Mouse (Mus musculus) forebrain, embryonic 13.5 days (tissue): ENCODE data around the gene Hectd4. TPM values are rescaled to one million over a fixed set of nuclear protein-coding genes. Genes with fewer than 3 reads are reported as not detected.

Experiments used
- ATAC-seq: fragments of 200-750 bp; cut with Nextera tagmentation; 2 replicates; pipeline ENCODE4 v1.8.0; 2017
- H3K27ac ChIP-seq: fragments of 300-500 bp; sonication (generic); 2 replicates; pipeline ENCODE4 v1.5.1; 2015; ENCODE audit warnings: inconsistent platforms, mild to moderate bottlenecking, moderate library complexity
- H3K27me3 ChIP-seq: fragments of 300-500 bp; sonication (generic); 2 replicates; pipeline ENCODE4 v1.6.1; 2015; ENCODE audit warnings: mild to moderate bottlenecking, inconsistent platforms
- H3K36me3 ChIP-seq: fragments of 300-500 bp; sonication (generic); 2 replicates; pipeline ENCODE4 v1.6.1; 2015; ENCODE audit warnings: mild to moderate bottlenecking, inconsistent platforms; ENCODE audit not compliant: poor library complexity, severe bottlenecking
- H3K4me1 ChIP-seq: fragments of 300-500 bp; sonication (generic); 2 replicates; pipeline ENCODE4 v1.6.1; 2015; ENCODE audit warnings: inconsistent platforms
- H3K4me2 ChIP-seq: fragments of 300-500 bp; sonication (generic); 2 replicates; pipeline ENCODE4 v1.6.1; 2015; ENCODE audit warnings: inconsistent platforms, mild to moderate bottlenecking, moderate library complexity
- H3K4me3 ChIP-seq: fragments of 300-500 bp; sonication (generic); 2 replicates; pipeline ENCODE4 v1.5.1; 2015; ENCODE audit warnings: mild to moderate bottlenecking, inconsistent platforms
- H3K9ac ChIP-seq: fragments of 300-500 bp; sonication (generic); 2 replicates; pipeline ENCODE4 v1.6.1; 2015; ENCODE audit warnings: mild to moderate bottlenecking, inconsistent platforms
- H3K9me3 ChIP-seq: fragments of 300-500 bp; sonication (generic); replicated peaks from 2 replicates; pipeline ENCODE4 v1.6.1; 2016; ENCODE audit warnings: inconsistent platforms
- WGBS: fragments of 180-500 bp; shearing (Covaris S2); methylation state at CpG from one replicate; pipeline ENCODE4 v1.1.7; 2015; 5-methylcytosine and 5-hydroxymethylcytosine counted together
- polyA plus RNA-seq: library from polyadenylated mRNA; unstranded; fragments of >200 nt; fragmentation: Nextera tagmentation; extraction: Ambion mirVana; gene quantifications from 2 replicates; pipeline ENCODE4 v1.2.1, GENCODE M21; 2015

Hectd4 gene
- 12.6 and 13.4 TPM in 2 replicates for polyA plus RNA-seq

DNA sequence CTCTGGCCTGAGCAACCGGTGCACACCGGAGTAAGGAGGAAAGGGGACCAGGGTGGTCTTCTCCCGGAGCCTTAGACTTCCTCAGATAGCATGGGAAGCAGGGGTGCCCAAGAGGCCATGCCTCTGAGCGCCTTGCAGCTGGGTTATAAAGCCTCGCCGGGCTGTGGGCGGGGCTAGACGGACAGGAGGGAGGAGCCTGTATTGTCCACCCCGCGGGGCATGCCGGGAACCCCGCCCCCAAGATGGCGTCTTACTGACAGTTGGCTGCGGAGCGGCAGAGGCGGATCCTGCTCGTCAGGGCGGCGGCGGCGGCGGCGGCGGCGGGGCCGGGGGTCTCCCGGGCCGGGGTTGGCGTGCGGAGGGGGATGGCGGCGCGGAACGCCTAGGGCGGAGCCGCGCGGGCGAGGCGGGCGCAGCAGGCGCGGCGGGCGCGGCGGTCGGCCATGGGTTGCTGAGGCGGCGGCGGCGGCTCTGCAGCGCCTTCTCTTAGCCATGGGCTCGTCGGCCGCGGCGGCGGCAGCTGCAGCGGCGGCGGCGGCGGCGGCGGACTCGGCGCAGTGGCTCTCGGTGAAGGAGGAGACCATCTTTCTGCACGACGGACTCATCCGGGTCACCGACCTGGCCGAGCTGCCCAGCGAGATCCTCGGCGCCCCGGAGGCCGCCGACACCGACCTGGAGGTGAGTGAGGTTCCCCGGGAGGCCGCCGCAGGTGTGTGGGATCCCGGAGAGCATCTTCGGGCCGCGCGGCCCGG is at the start of gene Hectd4:
Gene Hectd4 (plus strand): TSS at position 240 of the 752 bp plus-strand sequence.
- Histone ChIP-seq H3K36me3 (0 out of 2 replicates have a peak, but pooled peaks cover 4% of the 10 kb centered on the region), H3K27ac (peak within 1 kb of the TSS; percentile 95), H3K4me2 (peak within 1 kb of the TSS; percentile 88), H3K9me3 (no peaks in the 10 kb centered on the region), H3K4me3 (peak within 1 kb of the TSS; percentile 96), H3K27me3 (no peaks in the 10 kb centered on the region), H3K9ac (peak within 1 kb of the TSS; percentile 96), H3K4me1 (peaks cover 26% of the 10 kb centered on the region)
- peak; percentile 88 for ATAC-seq
- WGBS = under 1% methylated on average over 40 of the region's 90 CpGs

DNA sequence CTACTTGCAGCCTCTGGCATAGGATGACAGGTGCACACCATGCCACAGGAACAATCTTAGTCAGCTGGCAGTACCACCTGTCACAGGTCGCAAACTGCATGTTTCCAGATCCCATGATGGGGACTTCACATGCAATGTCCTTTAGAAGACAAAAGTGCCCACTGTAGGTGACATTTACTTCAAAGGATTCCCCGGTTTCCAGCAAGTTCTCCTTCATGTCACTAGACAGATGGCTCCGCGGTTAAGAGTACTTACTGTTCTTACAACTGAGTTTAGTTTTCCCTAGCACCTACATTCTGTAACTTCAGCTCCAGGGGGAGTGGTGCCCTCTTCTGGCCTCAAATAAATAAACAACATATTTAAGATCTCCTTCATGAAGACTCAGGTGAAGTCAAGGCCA is 47.2 kb upstream of the Hectd4 start:
- Histone ChIP-seq H3K4me1 (no peaks in the 10 kb centered on the region), H3K9ac (no peak overlapping the region), H3K27ac (no peak overlapping the region), H3K9me3 (no peaks in the 10 kb centered on the region), H3K27me3 (no peaks in the 10 kb centered on the region), H3K4me3 (no peak overlapping the region), H3K36me3 (peaks cover 30% of the 10 kb centered on the region), H3K4me2 (no peak overlapping the region)
- no peak for ATAC-seq
- 88% methylated on average over 4 of the region's 4 CpGs for WGBS

DNA sequence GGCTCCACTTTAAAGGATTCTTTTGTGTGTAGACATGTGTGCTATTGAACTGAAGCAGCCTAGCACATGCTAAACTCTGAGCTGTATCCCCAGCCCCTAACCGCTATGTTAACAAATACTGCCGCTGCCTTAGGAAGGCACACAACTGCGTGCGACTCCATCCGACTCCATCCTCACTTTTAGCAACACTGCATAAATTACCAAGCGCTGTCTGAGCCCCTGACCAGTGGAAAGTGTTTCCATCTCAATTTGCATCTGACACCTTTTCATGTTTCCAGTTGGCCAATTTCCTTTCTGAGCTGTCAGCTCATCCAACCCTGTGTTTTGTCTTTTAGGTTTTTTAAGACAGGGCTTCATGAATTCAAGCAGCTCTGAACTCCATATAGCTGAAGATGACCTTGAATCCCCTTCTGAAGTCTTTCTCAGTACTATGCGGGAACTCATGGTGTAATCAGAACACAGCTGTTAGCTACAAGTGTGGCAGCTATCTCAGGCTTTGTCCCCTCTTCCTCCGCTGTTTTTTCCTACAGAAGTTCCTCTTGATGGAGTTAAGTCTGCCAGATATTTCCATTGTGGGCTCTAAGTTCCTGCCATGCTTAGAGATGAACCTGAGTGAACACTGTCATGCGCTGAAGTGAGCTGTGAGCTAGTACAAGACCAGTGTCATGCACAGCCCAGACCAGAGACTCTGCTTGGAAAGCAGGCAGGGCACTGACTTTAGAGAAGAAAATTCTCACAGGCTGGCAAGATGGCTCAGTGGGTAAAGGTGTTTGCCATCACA is 40.8 kb upstream of the Hectd4 start:
- Histone ChIP-seq H3K36me3 (no peaks in the 10 kb centered on the region), H3K4me1 (peaks cover 40% of the 10 kb centered on the region), H3K4me2 (no peak overlapping the region), H3K9me3 (no peaks in the 10 kb centered on the region), H3K4me3 (no peak overlapping the region), H3K27ac (peak overlapping the region; percentile 26), H3K27me3 (no peaks in the 10 kb centered on the region), H3K9ac (no peak overlapping the region)
- 60% methylated on average over 9 of the region's 9 CpGs for WGBS
- ATAC-seq = peak; percentile 66; the same call in 1 of the 2 replicates

DNA sequence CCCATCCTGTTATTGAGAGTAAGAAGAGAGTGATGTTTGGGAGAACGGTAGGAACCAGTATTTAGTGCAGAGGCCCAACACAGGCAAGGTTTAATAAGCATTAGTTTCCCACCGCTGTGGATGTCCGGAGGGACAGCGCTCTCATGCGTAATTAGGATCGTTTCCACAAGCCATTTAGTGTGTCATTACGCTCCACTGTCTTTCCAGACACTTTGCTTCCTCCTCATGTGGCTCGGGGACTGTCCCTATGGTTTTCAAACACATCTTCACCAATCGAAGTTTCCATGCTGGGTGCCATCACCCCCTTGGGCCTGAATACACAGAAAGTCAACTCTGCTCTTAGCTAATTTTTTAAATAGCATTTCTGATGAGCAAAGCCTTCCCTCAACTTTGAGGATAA is 36.8 kb upstream of the Hectd4 start:
- 75% methylated on average over 9 of the region's 9 CpGs for WGBS
- ATAC-seq = no peak

DNA sequence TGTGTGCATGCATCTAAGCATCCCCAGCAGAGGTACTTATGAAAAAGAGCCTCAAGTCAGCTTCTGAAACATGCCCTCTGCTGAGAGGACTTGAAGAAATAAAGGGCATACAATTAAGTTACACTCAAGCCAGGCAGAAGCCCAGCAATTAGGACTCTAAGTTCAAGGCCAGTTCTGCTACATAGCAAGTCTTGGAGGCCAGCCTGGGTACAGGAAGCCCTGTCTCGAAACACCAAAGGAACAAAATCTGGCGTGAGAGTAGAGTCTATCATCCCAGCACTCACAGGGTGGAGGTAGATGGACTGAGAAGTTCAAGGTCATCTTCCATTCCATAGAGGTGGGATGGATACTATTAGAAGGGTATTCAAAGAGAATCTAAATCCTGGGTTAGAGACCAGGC is 35.6 kb upstream of the Hectd4 start:
- H3K9ac ChIP-seq = peak overlapping the region; percentile 6; the same call in 1 of the 2 replicates
- H3K36me3 ChIP-seq = no peaks in the 10 kb centered on the region
- no peak overlapping the region for H3K27ac ChIP-seq
- no peak overlapping the region for H3K4me3 ChIP-seq
- no peak overlapping the region for H3K4me2 ChIP-seq
- WGBS = 95% methylated on average over 2 of the region's 2 CpGs
- peaks cover 79% of the 10 kb centered on the region for H3K4me1 ChIP-seq
- H3K9me3 ChIP-seq = no peaks in the 10 kb centered on the region
- no peak for ATAC-seq
- H3K27me3 ChIP-seq = no peaks in the 10 kb centered on the region

More for the DNA sequence above, 36.8 kb upstream of the Hectd4 start:
- H3K4me1 ChIP-seq = peaks cover 78% of the 10 kb centered on the region
- no peaks in the 10 kb centered on the region for H3K36me3 ChIP-seq
- H3K9me3 ChIP-seq = no peaks in the 10 kb centered on the region
- H3K27me3 ChIP-seq = no peaks in the 10 kb centered on the region
- H3K4me3 ChIP-seq = no peak overlapping the region
- no peak overlapping the region for H3K4me2 ChIP-seq
- H3K9ac ChIP-seq = no peak overlapping the region
- H3K27ac ChIP-seq = no peak overlapping the region

DNA sequence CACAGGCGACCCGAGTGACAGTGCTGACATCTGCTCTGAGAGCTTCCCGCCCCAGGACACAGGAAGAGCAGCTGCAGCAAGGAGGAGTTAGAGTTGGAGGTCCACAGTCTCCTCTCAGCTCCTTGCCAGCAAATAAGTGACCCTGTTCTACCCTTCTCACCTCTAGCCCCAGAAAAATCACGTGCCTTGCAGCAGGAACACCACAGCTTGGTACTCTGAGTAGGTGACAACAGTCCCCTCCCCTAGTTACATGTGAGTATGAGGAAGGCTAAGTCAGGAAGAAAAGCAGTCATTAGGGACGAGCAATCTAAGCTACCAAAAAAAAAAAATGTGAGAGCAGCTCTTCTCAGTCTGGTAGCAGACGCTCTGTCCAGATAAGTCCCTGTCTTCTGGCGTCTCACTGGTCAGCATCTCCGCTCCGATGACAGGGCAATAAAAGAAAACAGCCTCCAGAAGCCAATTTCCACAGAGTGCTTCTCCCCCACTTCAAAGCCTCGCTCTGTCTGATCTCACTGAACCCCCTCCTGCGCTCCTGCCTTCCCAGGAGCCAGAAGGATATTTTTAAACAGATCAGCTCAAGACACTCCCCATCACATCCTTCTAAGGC is 35.0 kb upstream of the Hectd4 start:
- peaks cover 79% of the 10 kb centered on the region for H3K4me1 ChIP-seq
- no peaks in the 10 kb centered on the region for H3K27me3 ChIP-seq
- H3K4me3 ChIP-seq = no peak overlapping the region
- H3K9me3 ChIP-seq = no peaks in the 10 kb centered on the region
- H3K27ac ChIP-seq = peak overlapping the region; percentile 44; the same call in 1 of the 2 replicates
- no peak for ATAC-seq
- H3K4me2 ChIP-seq = no peak overlapping the region
- 60% methylated on average over 11 of the region's 11 CpGs for WGBS
- H3K36me3 ChIP-seq = no peaks in the 10 kb centered on the region
- H3K9ac ChIP-seq = peak overlapping the region; percentile 21; the same call in 1 of the 2 replicates

DNA sequence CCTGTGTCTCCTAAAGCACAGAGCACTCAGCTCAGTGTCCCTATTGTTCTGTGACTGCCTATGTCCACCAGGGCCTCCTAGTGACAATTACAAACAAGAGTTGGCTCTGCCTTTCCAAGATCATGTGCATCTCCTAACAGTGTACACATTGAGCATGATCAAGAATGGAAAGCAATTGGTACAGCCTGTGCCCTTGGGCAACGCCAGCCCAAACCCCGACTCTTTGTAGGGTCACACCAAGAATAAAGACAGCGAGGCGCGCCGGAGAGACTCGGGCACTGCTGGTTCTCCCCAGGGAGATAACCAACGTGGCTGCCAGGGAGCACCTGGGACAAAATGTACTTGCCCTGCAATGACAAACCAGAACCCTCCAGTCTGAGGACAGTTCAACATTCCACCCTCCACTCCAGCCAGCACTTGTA is 32.4 kb upstream of the Hectd4 start:
- WGBS = 88% methylated on average over 8 of the region's 8 CpGs

DNA sequence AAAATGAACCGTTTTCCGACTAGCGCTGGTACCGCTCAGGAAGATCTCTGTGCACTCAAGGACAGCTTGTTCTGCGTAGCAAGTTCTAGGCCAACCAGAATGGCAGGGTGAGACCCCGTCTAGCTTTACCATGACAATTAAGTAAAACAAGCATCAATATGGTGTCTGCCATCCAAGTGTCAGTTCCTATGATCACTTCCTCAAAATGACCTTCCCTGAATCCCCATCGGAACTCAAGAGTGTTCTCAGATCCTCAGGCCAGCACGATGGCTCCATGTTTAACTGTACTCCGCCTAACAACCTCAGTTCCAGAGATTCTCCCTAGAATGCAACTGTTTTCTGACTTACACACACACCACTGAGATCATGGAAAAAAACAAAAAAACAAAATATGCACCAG is 31.8 kb upstream of the Hectd4 start:
- WGBS = 94% methylated on average over 9 of the region's 9 CpGs
- ATAC-seq = no peak
- H3K36me3 ChIP-seq = no peaks in the 10 kb centered on the region
- no peak overlapping the region for H3K4me3 ChIP-seq
- H3K9me3 ChIP-seq = no peaks in the 10 kb centered on the region
- H3K4me2 ChIP-seq = no peak overlapping the region
- H3K27ac ChIP-seq = no peak overlapping the region
- H3K4me1 ChIP-seq = peaks cover 73% of the 10 kb centered on the region
- no peak overlapping the region for H3K9ac ChIP-seq
- no peaks in the 10 kb centered on the region for H3K27me3 ChIP-seq

More for the DNA sequence above, 32.4 kb upstream of the Hectd4 start:
- H3K9ac ChIP-seq = 0 out of 2 replicates have a peak overlapping the region, but pooled peaks have one; percentile 27
- H3K4me1 ChIP-seq = peaks cover 78% of the 10 kb centered on the region
- H3K36me3 ChIP-seq = no peaks in the 10 kb centered on the region
- no peak for ATAC-seq
- no peak overlapping the region for H3K27ac ChIP-seq
- H3K4me3 ChIP-seq = no peak overlapping the region
- no peaks in the 10 kb centered on the region for H3K9me3 ChIP-seq
- H3K27me3 ChIP-seq = no peaks in the 10 kb centered on the region
- no peak overlapping the region for H3K4me2 ChIP-seq

DNA sequence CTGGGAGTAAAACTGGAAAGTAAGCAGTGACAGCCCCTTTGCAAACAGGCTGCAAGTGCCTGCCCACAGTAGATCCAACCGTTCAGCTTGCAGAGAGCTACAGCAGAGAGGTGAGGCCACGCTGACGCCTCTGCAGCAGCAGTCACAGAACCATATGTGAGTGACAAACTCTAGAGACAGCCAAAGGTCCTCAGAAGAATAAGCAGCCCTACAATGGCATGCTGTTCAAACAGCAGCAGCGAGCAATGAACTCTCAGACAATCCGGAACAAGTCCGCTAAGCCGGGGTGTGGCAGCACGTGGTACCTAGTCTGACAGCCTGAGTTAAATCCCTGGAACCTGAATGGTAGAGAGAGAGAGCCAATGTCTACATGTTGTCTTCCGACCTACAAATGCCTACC is 30.8 kb upstream of the Hectd4 start:
- peak overlapping the region; percentile 4; the same call in 1 of the 2 replicates for H3K4me2 ChIP-seq
- 0 out of 2 replicates have a peak, but pooled peaks cover 3% of the 10 kb centered on the region for H3K27me3 ChIP-seq
- 86% methylated on average over 9 of the region's 9 CpGs for WGBS
- peaks cover 64% of the 10 kb centered on the region for H3K4me1 ChIP-seq
- no peak for ATAC-seq
- H3K27ac ChIP-seq = no peak overlapping the region
- no peaks in the 10 kb centered on the region for H3K36me3 ChIP-seq
- H3K9ac ChIP-seq = peak overlapping the region; percentile 18; the same call in 1 of the 2 replicates
- H3K4me3 ChIP-seq = 0 out of 2 replicates have a peak overlapping the region, but pooled peaks have one; percentile 6
- no peaks in the 10 kb centered on the region for H3K9me3 ChIP-seq

DNA sequence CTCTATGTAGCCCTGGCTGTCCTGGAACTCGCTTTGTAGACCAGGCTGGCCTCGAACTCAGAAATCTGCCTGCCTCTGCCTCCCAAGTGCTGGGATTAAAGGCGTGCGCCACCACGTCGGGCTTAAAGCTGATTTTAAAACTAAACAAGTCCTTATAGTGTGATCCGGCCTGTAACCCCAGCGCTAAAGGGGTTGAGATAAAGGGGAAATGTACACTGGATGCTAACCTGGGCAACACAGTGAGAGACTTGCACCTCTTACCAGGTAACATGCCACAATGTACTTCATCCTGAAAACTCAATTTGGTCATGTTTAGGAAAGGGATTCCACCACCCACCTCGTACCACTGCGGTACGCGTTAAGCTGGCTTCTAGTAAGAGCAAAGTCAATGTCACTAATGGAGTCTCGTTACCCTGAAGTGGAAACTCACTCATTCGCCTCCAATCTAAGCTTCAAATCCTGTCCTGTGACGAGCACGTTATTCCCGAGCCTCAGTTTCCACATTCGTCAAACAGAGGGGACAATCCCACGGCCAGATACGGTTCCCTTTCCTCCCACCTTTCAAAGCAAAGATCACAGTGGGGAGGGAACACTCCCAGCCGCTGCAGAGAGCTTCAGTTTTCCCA is 29.7 kb upstream of the Hectd4 start:
- peaks cover 53% of the 10 kb centered on the region for H3K4me1 ChIP-seq
- WGBS = 34% methylated on average over 21 of the region's 21 CpGs

DNA sequence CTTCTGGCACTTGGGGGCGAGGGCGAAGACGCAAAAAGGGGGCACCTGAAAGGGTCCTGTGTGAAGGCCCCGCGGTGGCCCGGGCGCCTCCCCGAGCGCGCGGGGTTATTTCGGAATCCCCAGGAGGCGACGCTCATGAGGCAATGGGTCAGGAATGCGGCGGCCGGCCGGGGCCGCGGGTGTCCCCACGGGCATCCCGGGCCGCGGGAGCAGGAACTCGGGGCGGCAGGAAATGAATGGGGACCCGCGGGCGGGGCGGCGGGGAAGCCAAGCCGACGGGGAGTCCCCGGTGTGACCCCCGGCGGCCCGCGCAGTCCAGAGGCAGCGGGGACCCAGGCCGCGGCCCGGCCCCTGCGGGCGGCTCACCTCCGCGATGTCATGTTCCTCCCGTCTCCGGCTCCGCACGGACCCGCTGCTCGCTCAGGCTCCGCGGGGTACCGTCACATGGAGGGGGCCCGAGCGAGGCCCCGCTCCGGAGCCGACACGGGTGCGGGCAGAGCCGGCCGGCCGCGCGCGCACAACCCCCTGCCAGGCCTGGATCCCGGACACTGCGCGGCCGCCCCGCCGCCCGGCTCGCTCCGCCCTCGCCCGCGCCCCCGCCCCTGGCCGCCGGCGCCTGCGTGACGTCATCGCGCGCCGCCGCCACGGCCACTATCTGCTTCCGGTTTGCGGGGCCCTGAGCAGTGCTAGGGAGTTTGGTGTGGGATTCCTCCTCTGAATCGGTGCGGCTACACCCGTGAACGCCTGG is 29.0 kb upstream of the Hectd4 start, which contains the start of gene Ptpn11:
Gene Ptpn11 (minus strand): TSS at position 562 of the 748 bp plus-strand sequence.
- peaks cover 7% of the 10 kb centered on the region; the same call in 1 of the 2 replicates for H3K27me3 ChIP-seq
- peak within 1 kb of the TSS; percentile 93 for H3K9ac ChIP-seq
- WGBS = under 1% methylated on average over 78 of the region's 98 CpGs
- H3K36me3 ChIP-seq = no peaks in the 10 kb centered on the region
- peak within 1 kb of the TSS; percentile 89 for H3K4me2 ChIP-seq
- H3K4me1 ChIP-seq = peaks cover 46% of the 10 kb centered on the region
- H3K9me3 ChIP-seq = no peaks in the 10 kb centered on the region
- peak; percentile 95 for ATAC-seq
- H3K27ac ChIP-seq = peak within 1 kb of the TSS; percentile 81
- peak within 1 kb of the TSS; percentile 96 for H3K4me3 ChIP-seq

More for the DNA sequence above, 29.7 kb upstream of the Hectd4 start:
- peak overlapping the region; percentile 96 for H3K4me3 ChIP-seq
- no peaks in the 10 kb centered on the region for H3K9me3 ChIP-seq
- peak overlapping the region; percentile 81; the same call in 1 of the 2 replicates for H3K27ac ChIP-seq
- no peak for ATAC-seq
- peak overlapping the region; percentile 89 for H3K4me2 ChIP-seq
- H3K9ac ChIP-seq = peak overlapping the region; percentile 93
- peaks cover 7% of the 10 kb centered on the region; the same call in 1 of the 2 replicates for H3K27me3 ChIP-seq
- no peaks in the 10 kb centered on the region for H3K36me3 ChIP-seq
